Mouse (Mus musculus): Measurements from ENCODE around the gene BC005537.
"Not testable (repeated sequence)": the region's sequence is repeated elsewhere in the genome, so short reads cannot be mapped to it uniquely, and the experiment has no call there.

Gene BC005537

DNA sequence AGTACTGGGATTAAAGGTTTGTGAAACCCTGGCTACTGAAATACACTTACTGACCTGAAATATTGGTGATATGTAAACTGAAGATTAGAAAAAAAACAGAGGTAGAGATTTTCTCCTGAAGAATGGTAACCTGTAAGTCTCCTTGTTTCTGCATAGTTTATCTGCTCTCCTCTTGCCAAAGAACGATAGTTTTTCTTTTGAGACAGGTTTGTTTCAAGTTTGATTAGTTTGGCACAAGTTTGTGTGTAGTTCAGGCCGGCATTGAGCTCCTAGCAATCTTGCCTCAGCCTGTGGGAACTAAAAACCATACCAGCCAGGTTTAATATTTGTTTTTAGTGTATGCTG lies 31.3 kb downstream of the BC005537 start:
- in situ Hi-C loops (cut with MboI; ENCODE audit: unreplicated experiment in 2 of 2): no loop called here

- in situ Hi-C loops (cut with MboI; ENCODE audit: unreplicated experiment in 2 of 2): not testable (repeated sequence)
These were observed 36.3 kb downstream of the BC005537 start for GRCm38 (mm10) chr13:24837765-24838164.

DNA sequence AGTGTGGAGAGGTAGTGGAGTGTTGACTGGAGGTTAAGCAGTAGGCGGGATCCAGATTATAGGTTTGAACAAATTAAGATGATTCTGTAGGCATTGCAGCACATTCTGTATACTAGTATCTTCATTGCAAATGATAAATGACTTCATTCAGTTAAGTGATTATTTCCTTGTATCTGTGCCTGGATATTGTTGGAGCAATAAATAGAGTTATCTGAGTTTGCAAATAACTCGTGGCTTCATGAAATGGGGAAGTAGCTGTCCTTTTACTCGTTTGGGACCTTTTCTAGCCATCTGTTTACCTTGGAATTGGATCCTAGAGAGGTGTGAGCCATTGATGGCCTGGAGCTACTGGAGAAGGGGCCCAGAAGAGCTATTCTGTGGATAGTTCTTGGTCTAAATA lies 38.4 kb downstream of the BC005537 start:
- in situ Hi-C loops (cut with MboI; ENCODE audit: unreplicated experiment in 2 of 2): no loop called here

- in situ Hi-C loops (cut with MboI; ENCODE audit: unreplicated experiment in 2 of 2): no loop called here
These were observed 40.2 kb downstream of the BC005537 start for GRCm38 (mm10) chr13:24841702-24842101.

GRCm38 (mm10) chr13:24844983-24845955 lies 43.8 kb downstream of the BC005537 start, which contains the start of gene D130043K22Rik:
Gene D130043K22Rik (plus strand): TSS chr13:24845135.
- in situ Hi-C loops (cut with MboI; ENCODE audit: unreplicated experiment in 2 of 2): no loop called here

DNA sequence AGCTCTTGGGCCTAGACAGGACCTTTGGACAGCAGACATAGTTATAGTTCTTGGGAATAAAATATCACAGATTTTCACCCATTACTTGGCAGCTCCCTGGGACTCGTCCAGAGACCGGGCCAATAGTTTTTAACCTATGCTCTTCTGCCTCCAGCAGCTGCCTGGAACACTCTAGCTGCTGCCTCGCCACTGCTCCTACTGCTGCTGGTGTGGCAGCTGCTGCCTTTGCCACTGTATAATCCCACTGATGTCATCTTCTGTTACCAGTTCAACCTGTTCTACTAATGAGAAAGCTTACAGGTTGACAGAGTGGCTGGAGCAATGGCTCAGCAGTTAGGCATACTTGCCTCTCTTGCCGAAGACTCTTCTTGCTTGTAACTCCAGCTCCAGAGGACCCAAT lies 47.9 kb downstream of the BC005537 start:
- in situ Hi-C loops (cut with MboI; ENCODE audit: unreplicated experiment in 2 of 2): no loop called here

DNA sequence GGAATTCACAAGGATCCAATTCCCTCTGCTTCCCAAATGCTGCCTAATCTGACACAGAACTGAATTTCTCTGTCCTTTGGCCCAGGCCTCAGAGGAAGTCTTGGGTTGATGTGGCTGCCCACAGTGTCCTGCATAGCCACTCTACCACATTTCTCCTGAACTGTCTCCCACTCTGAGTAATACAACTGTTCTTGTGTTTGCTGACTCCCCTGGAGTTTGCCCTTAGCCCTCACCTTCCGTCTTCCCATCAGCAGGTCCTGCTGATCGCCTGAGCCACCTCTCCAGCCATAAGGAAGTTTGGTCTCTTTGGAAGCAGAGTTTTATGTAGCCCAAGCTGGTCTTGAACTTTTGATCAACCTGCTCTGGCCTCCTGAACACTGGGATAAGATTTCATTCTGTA lies 50.5 kb downstream of the BC005537 start:
- in situ Hi-C loops (cut with MboI; ENCODE audit: unreplicated experiment in 2 of 2): no loop called here

- in situ Hi-C loops (cut with MboI; ENCODE audit: unreplicated experiment in 2 of 2): no loop called here
These were observed 51.1 kb downstream of the BC005537 start for GRCm38 (mm10) chr13:24852570-24852969.

GRCm38 (mm10) chr13:24859115-24859514 lies 57.7 kb downstream of the BC005537 start:
- in situ Hi-C loops (cut with MboI; ENCODE audit: unreplicated experiment in 2 of 2): no loop called here

DNA sequence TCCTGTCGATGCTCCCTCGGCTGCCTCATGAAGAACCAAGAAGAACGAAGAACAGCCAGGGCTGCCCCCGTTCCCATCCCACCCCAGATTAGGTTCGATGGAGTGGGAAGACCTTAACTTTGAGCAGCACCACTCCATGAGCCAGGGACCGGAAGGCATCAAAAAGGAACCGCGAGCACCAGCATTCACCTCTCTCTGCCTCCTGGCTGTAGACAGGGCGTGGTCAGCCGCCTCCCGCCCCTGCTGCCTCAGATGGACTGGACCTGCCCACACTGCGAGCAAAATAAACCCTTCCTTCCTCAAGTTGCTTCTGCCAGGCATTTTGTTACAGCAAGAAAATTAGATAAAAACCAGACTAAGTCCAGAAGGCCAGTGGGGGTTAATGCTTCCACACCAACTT lies 59.6 kb downstream of the BC005537 start:
- in situ Hi-C loops (cut with MboI; ENCODE audit: unreplicated experiment in 2 of 2): no loop called here

GRCm38 (mm10) chr13:24862021-24862420 lies 60.6 kb downstream of the BC005537 start:
- in situ Hi-C loops (cut with MboI; ENCODE audit: unreplicated experiment in 2 of 2): no loop called here

- in situ Hi-C loops (cut with MboI; ENCODE audit: unreplicated experiment in 2 of 2): no loop called here
These were observed 61.1 kb downstream of the BC005537 start for GRCm38 (mm10) chr13:24862520-24862919.
